Mouse (Mus musculus): Measurements from ENCODE around the gene Sin3b. TPM values are rescaled to one million over a fixed set of nuclear protein-coding genes. Genes with fewer than 3 reads are reported as not detected.

Gene Sin3b
- polyA plus RNA-seq, 1 experiment = 3.1 TPM

DNA sequence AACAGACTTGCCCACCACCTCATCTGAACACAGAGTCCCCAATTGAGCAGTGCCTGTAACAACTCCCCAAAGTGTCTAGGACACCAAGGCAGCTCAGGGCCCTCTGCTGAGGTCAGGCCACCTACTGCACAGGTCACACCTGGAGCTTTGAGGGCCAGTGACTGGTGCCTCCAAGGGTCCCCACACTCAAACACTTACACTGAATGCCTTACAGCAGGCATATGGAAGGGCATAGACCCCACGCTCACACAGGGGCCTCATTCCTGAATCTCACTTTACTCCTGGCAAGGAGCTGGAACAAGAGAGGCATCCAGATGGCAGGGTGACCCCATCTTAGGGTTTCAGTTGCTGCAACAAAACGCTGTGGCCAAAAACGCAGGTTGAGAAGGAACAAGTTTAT is 37.1 kb downstream of the Sin3b start:
- Histone ChIP-seq H3K27me3 (ENCODE audit: control insufficient read depth) (no peaks in the 10 kb centered on the region), H3K9me3 (ENCODE audit: control insufficient read depth, low read length) (no peaks in the 10 kb centered on the region), H3K4me3 (replicated peaks) (no peak overlapping the region), H3K4me1 (ENCODE audit: control insufficient read depth) (no peaks in the 10 kb centered on the region), H3K36me3 (ENCODE audit: control insufficient read depth) (peaks cover 23% of the 10 kb centered on the region)
- TF ChIP-seq GATA1 (IDR thresholded peaks at IDR 0.05; ENCODE audit: low read length) (no peak), TAL1 (IDR thresholded peaks at IDR 0.05; ENCODE audit: low read length) (no peak)

- H3K27me3 ChIP-seq (ENCODE audit: control insufficient read depth) = no peaks in the 10 kb centered on the region
- H3K4me1 ChIP-seq (ENCODE audit: control insufficient read depth) = no peaks in the 10 kb centered on the region
- peaks cover 11% of the 10 kb centered on the region for H3K36me3 ChIP-seq (ENCODE audit: control insufficient read depth)
- no peak for TF ChIP-seq GATA1 (IDR thresholded peaks at IDR 0.05; ENCODE audit: low read length)
- TF ChIP-seq TAL1 (IDR thresholded peaks at IDR 0.05; ENCODE audit: low read length) = no peak
- H3K9me3 ChIP-seq (ENCODE audit: control insufficient read depth, low read length) = no peaks in the 10 kb centered on the region
- no peak within 1 kb of the TSS for H3K4me3 ChIP-seq (replicated peaks)
Observed at GRCm38 (mm10) chr8:72761322-72762051, 38.4 kb downstream of the Sin3b start, which contains the start of gene F2rl3. F2rl3 (plus strand) TSS chr8:72761880.

GRCm38 (mm10) chr8:72762306-72762705 is 39.2 kb downstream of the Sin3b start:
- no peaks in the 10 kb centered on the region for H3K27me3 ChIP-seq (ENCODE audit: control insufficient read depth)
- no peak for TF ChIP-seq GATA1 (IDR thresholded peaks at IDR 0.05; ENCODE audit: low read length)
- TF ChIP-seq TAL1 (IDR thresholded peaks at IDR 0.05; ENCODE audit: low read length) = no peak
- no peaks in the 10 kb centered on the region for H3K9me3 ChIP-seq (ENCODE audit: control insufficient read depth, low read length)
- no peak overlapping the region for H3K4me3 ChIP-seq (replicated peaks)
- H3K36me3 ChIP-seq (ENCODE audit: control insufficient read depth) = peaks cover 3% of the 10 kb centered on the region
- H3K4me1 ChIP-seq (ENCODE audit: control insufficient read depth) = no peaks in the 10 kb centered on the region

- no peaks in the 10 kb centered on the region for H3K4me1 ChIP-seq (ENCODE audit: control insufficient read depth)
Observed at GRCm38 (mm10) chr8:72765696-72766095, 42.6 kb downstream of the Sin3b start.

DNA sequence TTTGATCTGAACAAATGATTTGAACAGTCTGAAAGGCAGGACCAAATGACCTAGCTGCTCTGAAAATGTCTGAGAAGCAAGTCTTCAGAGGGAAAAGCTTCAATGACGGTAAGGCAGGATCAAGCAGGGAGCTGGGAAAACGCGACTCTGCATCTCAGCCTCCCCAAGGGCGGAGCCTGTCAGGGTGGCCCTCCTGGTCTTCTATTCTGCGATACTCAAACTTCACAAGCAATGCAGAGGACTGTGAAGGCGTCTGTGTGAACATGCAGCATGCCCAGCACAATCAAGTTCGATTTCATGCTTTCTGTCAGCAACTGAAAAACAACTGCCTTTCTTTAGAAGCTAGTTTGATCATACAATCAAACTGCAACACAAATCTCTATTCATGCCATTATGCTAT is 43.7 kb downstream of the Sin3b start:
- Histone ChIP-seq H3K9me3 (ENCODE audit: control insufficient read depth, low read length) (no peaks in the 10 kb centered on the region), H3K27me3 (ENCODE audit: control insufficient read depth) (no peaks in the 10 kb centered on the region), H3K4me3 (replicated peaks) (no peak overlapping the region), H3K4me1 (ENCODE audit: control insufficient read depth) (no peaks in the 10 kb centered on the region), H3K36me3 (ENCODE audit: control insufficient read depth) (no peaks in the 10 kb centered on the region)
- TF ChIP-seq GATA1 (IDR thresholded peaks at IDR 0.05; ENCODE audit: low read length) (no peak), TAL1 (IDR thresholded peaks at IDR 0.05; ENCODE audit: low read length) (no peak)

More at GRCm38 (mm10) chr8:72765696-72766095, 42.6 kb downstream of the Sin3b start:
- Histone ChIP-seq H3K36me3 (ENCODE audit: control insufficient read depth) (no peaks in the 10 kb centered on the region), H3K9me3 (ENCODE audit: control insufficient read depth, low read length) (no peaks in the 10 kb centered on the region), H3K27me3 (ENCODE audit: control insufficient read depth) (no peaks in the 10 kb centered on the region), H3K4me3 (replicated peaks) (no peak overlapping the region)
- TF ChIP-seq TAL1 (IDR thresholded peaks at IDR 0.05; ENCODE audit: low read length) (no peak), GATA1 (IDR thresholded peaks at IDR 0.05; ENCODE audit: low read length) (no peak)

DNA sequence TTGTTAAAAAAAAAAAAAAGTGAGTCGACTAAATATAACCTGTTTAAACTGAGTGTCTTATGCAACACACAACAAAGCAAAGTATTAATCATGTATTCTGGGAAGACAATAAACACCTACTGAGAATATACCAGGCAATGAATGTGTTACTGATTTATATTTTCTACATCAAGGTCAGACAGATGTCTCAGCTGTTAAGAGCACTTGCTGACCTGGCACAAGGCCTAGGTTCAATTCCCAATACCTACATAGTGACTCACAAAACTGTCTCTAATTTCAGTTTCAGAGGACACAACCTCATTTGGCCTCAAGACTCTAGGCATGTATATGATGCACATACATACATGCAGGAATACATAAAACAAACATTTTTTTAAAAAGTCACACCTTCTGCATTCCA is 54.7 kb downstream of the Sin3b start:
- Histone ChIP-seq H3K4me1 (ENCODE audit: control insufficient read depth) (no peaks in the 10 kb centered on the region), H3K27me3 (ENCODE audit: control insufficient read depth) (no peaks in the 10 kb centered on the region), H3K9me3 (ENCODE audit: control insufficient read depth, low read length) (no peaks in the 10 kb centered on the region; the same call in 1 of the 2 replicates), H3K36me3 (ENCODE audit: control insufficient read depth) (no peaks in the 10 kb centered on the region), H3K4me3 (replicated peaks) (no peak overlapping the region)
- TF ChIP-seq GATA1 (IDR thresholded peaks at IDR 0.05; ENCODE audit: low read length) (no peak), TAL1 (IDR thresholded peaks at IDR 0.05; ENCODE audit: low read length) (no peak)

DNA sequence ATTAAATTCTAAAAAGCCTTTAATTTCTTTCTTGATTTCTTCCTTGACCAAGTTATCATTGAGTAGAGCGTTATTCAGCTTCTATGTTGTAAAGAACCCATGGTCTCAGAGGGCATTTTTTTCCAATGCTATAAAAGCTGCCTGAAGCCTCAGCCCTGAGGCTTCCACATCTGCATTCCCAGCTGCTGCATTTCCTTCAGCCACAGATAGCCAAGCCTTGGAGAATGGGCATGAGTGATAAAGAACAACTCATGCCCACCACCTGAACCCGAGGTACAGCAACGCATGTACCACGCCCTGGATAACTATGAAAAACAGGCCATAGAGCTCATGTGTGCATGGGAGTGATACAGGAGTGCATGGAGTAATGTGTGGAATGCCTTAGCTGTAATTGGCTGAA is 57.6 kb downstream of the Sin3b start:
- H3K4me3 ChIP-seq (replicated peaks) = no peak overlapping the region
- TF ChIP-seq GATA1 (IDR thresholded peaks at IDR 0.05; ENCODE audit: low read length) (no peak), TAL1 (IDR thresholded peaks at IDR 0.05; ENCODE audit: low read length) (no peak)

DNA sequence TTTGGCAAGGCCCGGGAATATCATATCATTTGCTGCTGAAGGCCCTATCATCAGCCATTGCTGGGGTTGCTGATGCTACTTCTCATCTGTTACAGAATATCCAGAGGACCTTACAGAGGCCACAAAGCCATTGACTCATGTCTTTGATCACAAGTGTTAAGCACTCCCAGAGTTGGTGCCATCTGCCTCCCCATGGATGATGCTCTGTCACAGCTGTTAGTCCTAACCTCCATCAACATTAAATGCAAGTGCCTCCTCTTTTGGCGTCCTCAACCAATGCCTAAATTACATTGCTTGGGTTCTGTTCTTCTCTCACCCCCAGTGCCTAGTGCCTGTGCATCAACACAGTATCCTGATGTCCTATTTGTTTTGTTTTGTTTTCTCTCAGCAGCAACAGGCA is 78.5 kb downstream of the Sin3b start:
- Histone ChIP-seq H3K27me3 (ENCODE audit: control insufficient read depth) (no peaks in the 10 kb centered on the region), H3K9me3 (ENCODE audit: control insufficient read depth, low read length) (peaks cover 3% of the 10 kb centered on the region; the same call in 1 of the 2 replicates), H3K4me3 (replicated peaks) (no peak overlapping the region), H3K4me1 (ENCODE audit: control insufficient read depth) (no peaks in the 10 kb centered on the region), H3K36me3 (ENCODE audit: control insufficient read depth) (no peaks in the 10 kb centered on the region)
- no peak for TF ChIP-seq GATA1 (IDR thresholded peaks at IDR 0.05; ENCODE audit: low read length)
- no peak for TF ChIP-seq TAL1 (IDR thresholded peaks at IDR 0.05; ENCODE audit: low read length)

More for the DNA sequence above, 57.6 kb downstream of the Sin3b start:
- Histone ChIP-seq H3K9me3 (ENCODE audit: control insufficient read depth, low read length) (no peaks in the 10 kb centered on the region; the same call in 1 of the 2 replicates), H3K27me3 (ENCODE audit: control insufficient read depth) (no peaks in the 10 kb centered on the region), H3K4me1 (ENCODE audit: control insufficient read depth) (no peaks in the 10 kb centered on the region), H3K36me3 (ENCODE audit: control insufficient read depth) (no peaks in the 10 kb centered on the region)

Other genes with a start within 250 kb of the Sin3b start
- gene Cherp, start 248.1 kb upstream of the Sin3b start, polyA plus RNA-seq (2012) = 13.3 and 16.8 TPM in 2 replicates
- 0.29 and 0.33 TPM in 2 replicates for gene Slc35e1, start 230.7 kb upstream of the Sin3b start, polyA plus RNA-seq (2012)
- 3.0 and 3.1 TPM in 2 replicates for gene Med26, start 175.0 kb upstream of the Sin3b start, polyA plus RNA-seq (2012)
- gene Smim7, start 152.2 kb upstream of the Sin3b start, polyA plus RNA-seq (2012) = 0.66 and 0.97 TPM in 2 replicates
- gene Tmem38a, start 151.2 kb upstream of the Sin3b start, polyA plus RNA-seq (2012) = 0.06 and 0.14 TPM in 2 replicates
- under 0.01 TPM in 1 of 2 replicates, not detected in the other for gene Nwd1, start 76.6 kb upstream of the Sin3b start, polyA plus RNA-seq (2012)
- gene F2rl3, start 38.6 kb downstream of the Sin3b start, polyA plus RNA-seq (2012) = 0.04 and 0.05 TPM in 2 replicates

Data from erythroblast, embryonic 14.5 days (primary cell).